Comparison of ENCODE assay signal across 22 mouse cellular contexts in genomic region chr2:80772455-80772854, GRCm38 (mm10).
DNase-seq lines count a peak whose midpoint lies in the region; ATAC-seq lines count a peak whose summit lies in the region.
"Had no signal": no experiment of that assay in that cellular context is flagged by ENCODE, and none has a peak within 500 bp of the region (broad histone marks: within the 10 kb centered on the region; RNA-seq: fewer than 3 reads in every experiment).

No protein-coding gene starts in this region.

- intact Hi-C loops in left cerebral cortex, postnatal 4 days (cut with DNase I): no loop called here

- no peaks in the 10 kb centered on the region for H3K27me3 ChIP-seq in forebrain, embryonic 16.5 days (replicated peaks; ENCODE audit: control insufficient read depth, insufficient read depth, low read length)
- H3K27me3 ChIP-seq in forebrain, embryonic 12.5 days: no peaks in the 10 kb centered on the region
- H3K27me3 ChIP-seq: liver, embryonic 13.5 days had no signal

- no peaks in the 10 kb centered on the region for H3K36me3 ChIP-seq in forebrain, embryonic 16.5 days (ENCODE audit: control insufficient read depth, insufficient read depth)
- no peaks in the 10 kb centered on the region for H3K36me3 ChIP-seq in forebrain, embryonic 12.5 days (replicated peaks)
- H3K36me3 ChIP-seq: embryonic facial prominence, embryonic 10.5 days; forebrain, embryonic 10.5 days; liver, embryonic 13.5 days had no signal

- no peak overlapping the region for H3K4me3 ChIP-seq in forebrain, embryonic 16.5 days (replicated peaks; ENCODE audit: low read length)
- H3K4me3 ChIP-seq in forebrain, embryonic 12.5 days (replicated peaks): no peak overlapping the region
- H3K4me3 ChIP-seq: embryonic facial prominence, embryonic 10.5 days; forebrain, embryonic 10.5 days; liver, embryonic 13.5 days had no signal

- no peak overlapping the region for H3K27ac ChIP-seq in forebrain, embryonic 16.5 days (ENCODE audit: low read length)
- H3K27ac ChIP-seq in forebrain, embryonic 12.5 days: no peak overlapping the region
- H3K27ac ChIP-seq: embryonic facial prominence, embryonic 10.5 days; forebrain, embryonic 10.5 days; kidney, postnatal 0 days; liver, embryonic 13.5 days had no signal

- ATAC-seq in forebrain, embryonic 16.5 days: peak; percentile 62
- ATAC-seq in forebrain, embryonic 12.5 days (ENCODE audit: low FRiP score): no peak
- ATAC-seq: CD4-positive, CD25-positive, alpha-beta regulatory T cell, adult 4 months had no signal

- WGBS in forebrain, embryonic 16.5 days: 51% methylated on average over 3 of the region's 3 CpGs
- 79% methylated on average over 3 of the region's 3 CpGs for WGBS in forebrain, embryonic 12.5 days

- no peak overlapping the region for H3K4me2 ChIP-seq in forebrain, embryonic 16.5 days (ENCODE audit: low read length)
- H3K4me2 ChIP-seq in forebrain, embryonic 12.5 days: no peak overlapping the region
- H3K4me2 ChIP-seq: heart, embryonic 11.5 days; liver, embryonic 13.5 days; midbrain, embryonic 11.5 days had no signal

- peak; percentile 78 for DNase-seq in left cerebral cortex, postnatal 4 days
- DNase-seq in left cerebral cortex, adult 18-20 months (ENCODE audit: low spot score in 2 of 2): no peak
- DNase-seq in cerebellum, adult 9-10 months: peak; percentile 13
- no peak for DNase-seq in right cerebral cortex, adult 18-20 months
- DNase-seq in kidney, adult 8-10 months: no peak
- DNase-seq: adrenal gland, postnatal 36 days; gastrocnemius, postnatal 14 days; heart, adult 11 months; kidney, adult 18-20 months; liver, embryonic 13.5 days; lung, adult 2 months; lung, postnatal 14 days; right cerebral cortex, postnatal 25 days; spleen, adult 18-20 months had no signal

- no peak overlapping the region for H3K9ac ChIP-seq in forebrain, embryonic 16.5 days (replicated peaks; ENCODE audit: low read depth, low read length)
- H3K9ac ChIP-seq in forebrain, embryonic 12.5 days: no peak overlapping the region
- H3K9ac ChIP-seq: liver, embryonic 13.5 days had no signal

- H3K4me1 ChIP-seq in forebrain, embryonic 16.5 days (replicated peaks; ENCODE audit: control insufficient read depth, insufficient read depth, low read length): peaks cover 3% of the 10 kb centered on the region; the same call in 1 of the 2 replicates
- no peaks in the 10 kb centered on the region for H3K4me1 ChIP-seq in forebrain, embryonic 12.5 days
- H3K4me1 ChIP-seq: forebrain, embryonic 10.5 days; liver, embryonic 13.5 days had no signal

- no peaks in the 10 kb centered on the region for H3K9me3 ChIP-seq in forebrain, embryonic 16.5 days (ENCODE audit: control insufficient read depth, low read length)
- no peaks in the 10 kb centered on the region for H3K9me3 ChIP-seq in forebrain, embryonic 12.5 days
- H3K9me3 ChIP-seq: embryonic facial prominence, embryonic 10.5 days; forebrain, embryonic 10.5 days; liver, embryonic 13.5 days had no signal

Comparison
In these comparisons a context has a peak if more than half of its experiments do, and no peak if none do; other contexts are left out.
1. DNase-seq: peak in left cerebral cortex, postnatal 4 days (single experiment) and cerebellum, adult 9-10 months (single experiment); none in left cerebral cortex, adult 18-20 months (0 of 2), right cerebral cortex, adult 18-20 months (single experiment) and kidney, adult 8-10 months (0 of 2).